Mouse (Mus musculus) embryonic facial prominence, embryonic 14.5 days (tissue): ENCODE measurements around the gene Il17c. TPM values are rescaled to one million over a fixed set of nuclear protein-coding genes. Genes with fewer than 3 reads are reported as not detected.
A peak's percentile ranks its signal among the peaks of the same experiment; 100 is the strongest.

Experiments
- ATAC-seq: fragments of 200-750 bp; cut with Nextera tagmentation; 2 replicates; pipeline ENCODE4 v1.8.0; 2017; ENCODE audit warnings: low read depth, moderate number of reproducible peaks, moderate TSS enrichment
- DNase-seq: peaks from one replicate; pipeline ENCODE4 v3.0.0-alpha.2; 2015; ENCODE audit warnings: low spot score
- H3K27ac ChIP-seq: fragments of 300-500 bp; sonication (generic); replicated peaks from 2 replicates; pipeline ENCODE4 v1.5.1; 2014; ENCODE audit warnings: low read depth, mild to moderate bottlenecking, low read length, moderate library complexity
- H3K27me3 ChIP-seq: fragments of 300-500 bp; sonication (generic); replicated peaks from 2 replicates; pipeline ENCODE4 v1.6.1; 2014; ENCODE audit warnings: low read length; ENCODE audit not compliant: control insufficient read depth, insufficient read depth
- H3K36me3 ChIP-seq: fragments of 300-500 bp; sonication (generic); 2 replicates; pipeline ENCODE4 v1.6.1; 2014; ENCODE audit warnings: low read length, mixed read lengths; ENCODE audit not compliant: control insufficient read depth, insufficient read depth
- H3K4me1 ChIP-seq: fragments of 300-500 bp; sonication (generic); 2 replicates; pipeline ENCODE4 v1.6.1; 2014; ENCODE audit warnings: antibody characterized with exemption, low read length; ENCODE audit not compliant: control insufficient read depth, insufficient read depth
- H3K4me2 ChIP-seq: fragments of 300-500 bp; sonication (generic); 2 replicates; pipeline ENCODE4 v1.6.1; 2014; ENCODE audit warnings: low read depth, mild to moderate bottlenecking, low read length, moderate library complexity, mixed read lengths
- H3K4me3 ChIP-seq: fragments of 300-500 bp; sonication (generic); 2 replicates; pipeline ENCODE4 v1.5.1; 2014; ENCODE audit warnings: low read depth, mild to moderate bottlenecking, low read length
- H3K9ac ChIP-seq: fragments of 300-500 bp; sonication (generic); 2 replicates; pipeline ENCODE4 v1.6.1; 2014; ENCODE audit warnings: low read depth, mild to moderate bottlenecking, low read length, moderate library complexity, mixed read lengths
- H3K9me3 ChIP-seq: fragments of 300-500 bp; sonication (generic); 2 replicates; pipeline ENCODE4 v1.6.1; 2016; ENCODE audit warnings: low read length; ENCODE audit not compliant: control insufficient read depth
- WGBS: fragments of 180-500 bp; shearing (Covaris S2); extraction: QIAGEN DNeasy Blood & Tissue Kit; methylation state at CpG from one replicate; pipeline ENCODE4 v1.1.7; 2014; 5-methylcytosine and 5-hydroxymethylcytosine counted together
- polyA plus RNA-seq: library from polyadenylated mRNA; unstranded; fragments of >200 nt; fragmentation: Nextera tagmentation; extraction: Ambion mirVana; gene quantifications from 2 replicates; pipeline ENCODE4 v1.2.1, GENCODE M21; 2014

Gene Il17c
- polyA plus RNA-seq, 1 experiment from 2014 or later = not detected

DNA sequence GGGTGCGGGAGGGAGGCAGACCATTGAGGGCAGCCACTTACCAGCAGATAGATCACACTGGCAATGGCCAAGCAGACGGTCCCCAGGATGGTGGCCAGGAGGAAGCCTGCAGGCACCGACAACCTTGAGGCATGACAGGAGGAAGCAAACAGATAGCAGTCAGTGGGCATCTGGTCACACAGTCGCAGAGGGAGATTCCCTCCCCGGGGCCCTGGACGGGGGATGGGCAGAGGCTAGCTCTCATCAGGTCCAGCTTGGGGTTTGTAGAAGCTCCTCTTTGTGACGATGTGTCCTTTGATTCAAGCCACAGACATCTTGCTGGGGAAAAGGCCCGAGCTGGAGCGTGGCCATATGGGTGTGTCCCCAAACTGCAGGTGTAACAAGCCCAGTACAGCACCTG lies 4.3 kb downstream of the Il17c start:
- H3K27ac ChIP-seq = no peak overlapping the region
- WGBS = 83% methylated on average over 9 of the region's 9 CpGs
- no peaks in the 10 kb centered on the region for H3K9me3 ChIP-seq
- no peaks in the 10 kb centered on the region for H3K27me3 ChIP-seq
- H3K9ac ChIP-seq = no peak overlapping the region
- no peak overlapping the region for H3K4me3 ChIP-seq
- no peak overlapping the region for H3K4me2 ChIP-seq
- H3K4me1 ChIP-seq = no peaks in the 10 kb centered on the region
- no peak for DNase-seq
- H3K36me3 ChIP-seq = 0 out of 2 replicates have a peak, but pooled peaks cover 5% of the 10 kb centered on the region
- ATAC-seq = no peak

- H3K27me3 ChIP-seq = no peaks in the 10 kb centered on the region
- H3K36me3 ChIP-seq = 0 out of 2 replicates have a peak, but pooled peaks cover 5% of the 10 kb centered on the region
- ATAC-seq (no peak), DNase-seq (no peak)
- 86% methylated on average over 7 of the region's 7 CpGs for WGBS
- H3K27ac ChIP-seq = no peak overlapping the region
- no peak overlapping the region for H3K9ac ChIP-seq
- H3K9me3 ChIP-seq = no peaks in the 10 kb centered on the region
- no peak overlapping the region for H3K4me3 ChIP-seq
- no peak overlapping the region for H3K4me2 ChIP-seq
- peaks cover 7% of the 10 kb centered on the region for H3K4me1 ChIP-seq
Observed at GRCm38 (mm10) chr8:122427607-122428006, 5.8 kb downstream of the Il17c start.

DNA sequence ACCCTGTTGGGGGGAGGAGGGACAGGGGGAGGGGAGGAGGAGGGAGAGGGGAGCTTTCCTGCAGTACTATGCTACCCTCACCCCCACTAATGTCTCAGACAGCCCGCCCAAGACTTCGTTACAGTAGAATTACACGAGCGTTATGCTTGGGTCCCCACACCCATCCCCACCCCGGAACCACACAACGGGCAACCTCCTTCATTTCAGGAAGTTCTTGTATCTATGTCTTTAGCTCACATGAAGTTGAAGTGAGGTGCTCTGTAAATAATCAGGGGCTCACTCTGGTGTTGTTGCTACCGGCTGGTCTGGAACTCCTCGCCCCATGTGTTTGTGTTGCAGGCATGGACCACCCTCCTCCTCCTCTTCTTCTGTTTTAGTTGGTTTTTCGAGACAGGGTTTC lies 6.3 kb downstream of the Il17c start:
- Histone ChIP-seq H3K27ac (no peak overlapping the region), H3K27me3 (no peaks in the 10 kb centered on the region), H3K4me1 (peaks cover 7% of the 10 kb centered on the region), H3K9me3 (no peaks in the 10 kb centered on the region), H3K36me3 (0 out of 2 replicates have a peak, but pooled peaks cover 5% of the 10 kb centered on the region), H3K4me3 (no peak overlapping the region), H3K9ac (no peak overlapping the region), H3K4me2 (no peak overlapping the region)
- ATAC-seq (no peak), DNase-seq (no peak)
- 89% methylated on average over 9 of the region's 9 CpGs for WGBS

DNA sequence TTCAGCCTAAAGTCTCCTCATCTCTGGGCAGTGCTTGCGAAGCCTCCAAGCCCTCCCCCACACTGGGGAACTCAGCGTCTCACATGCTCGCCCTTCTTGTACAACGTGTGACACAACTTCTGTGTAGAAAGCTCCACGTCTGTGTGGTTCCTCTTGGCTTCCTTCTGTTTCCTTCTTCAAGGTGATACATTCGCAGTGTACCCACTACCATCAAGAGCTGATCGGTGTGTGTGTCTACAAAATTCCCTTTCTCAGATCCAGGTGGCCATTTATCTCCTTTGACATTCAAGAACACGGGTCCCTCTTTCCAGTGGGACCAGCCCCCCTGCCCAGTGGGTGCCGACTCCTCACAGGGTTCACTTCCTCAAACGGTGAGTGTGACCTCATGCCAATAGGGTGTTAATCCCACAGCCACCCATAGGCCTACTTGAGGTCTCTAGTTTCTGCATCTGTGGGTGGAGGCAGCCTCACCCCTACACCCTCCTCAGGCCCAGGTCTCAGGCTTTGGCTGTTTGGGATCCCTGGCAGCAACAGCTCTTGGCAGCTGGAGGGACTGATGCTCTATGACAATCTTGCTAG lies 8.3 kb downstream of the Il17c start:
- H3K27me3 ChIP-seq = no peaks in the 10 kb centered on the region
- no peaks in the 10 kb centered on the region for H3K9me3 ChIP-seq
- no peak overlapping the region for H3K4me2 ChIP-seq
- no peak overlapping the region for H3K4me3 ChIP-seq
- peaks cover 17% of the 10 kb centered on the region for H3K36me3 ChIP-seq
- no peak overlapping the region for H3K9ac ChIP-seq
- H3K27ac ChIP-seq = no peak overlapping the region
- WGBS = 84% methylated on average over 10 of the region's 10 CpGs
- H3K4me1 ChIP-seq = peaks cover 7% of the 10 kb centered on the region
- DNase-seq = no peak
- ATAC-seq = no peak

- WGBS = 83% methylated on average over 3 of the region's 3 CpGs
- H3K4me3 ChIP-seq = no peak overlapping the region
- H3K36me3 ChIP-seq = peaks cover 18% of the 10 kb centered on the region
- peaks cover 7% of the 10 kb centered on the region for H3K4me1 ChIP-seq
- no peaks in the 10 kb centered on the region for H3K27me3 ChIP-seq
- ATAC-seq (no peak), DNase-seq (no peak)
- no peak overlapping the region for H3K9ac ChIP-seq
- H3K27ac ChIP-seq = no peak overlapping the region
- no peak overlapping the region for H3K4me2 ChIP-seq
- H3K9me3 ChIP-seq = no peaks in the 10 kb centered on the region
Observed at GRCm38 (mm10) chr8:122430646-122431045, 8.8 kb downstream of the Il17c start.

DNA sequence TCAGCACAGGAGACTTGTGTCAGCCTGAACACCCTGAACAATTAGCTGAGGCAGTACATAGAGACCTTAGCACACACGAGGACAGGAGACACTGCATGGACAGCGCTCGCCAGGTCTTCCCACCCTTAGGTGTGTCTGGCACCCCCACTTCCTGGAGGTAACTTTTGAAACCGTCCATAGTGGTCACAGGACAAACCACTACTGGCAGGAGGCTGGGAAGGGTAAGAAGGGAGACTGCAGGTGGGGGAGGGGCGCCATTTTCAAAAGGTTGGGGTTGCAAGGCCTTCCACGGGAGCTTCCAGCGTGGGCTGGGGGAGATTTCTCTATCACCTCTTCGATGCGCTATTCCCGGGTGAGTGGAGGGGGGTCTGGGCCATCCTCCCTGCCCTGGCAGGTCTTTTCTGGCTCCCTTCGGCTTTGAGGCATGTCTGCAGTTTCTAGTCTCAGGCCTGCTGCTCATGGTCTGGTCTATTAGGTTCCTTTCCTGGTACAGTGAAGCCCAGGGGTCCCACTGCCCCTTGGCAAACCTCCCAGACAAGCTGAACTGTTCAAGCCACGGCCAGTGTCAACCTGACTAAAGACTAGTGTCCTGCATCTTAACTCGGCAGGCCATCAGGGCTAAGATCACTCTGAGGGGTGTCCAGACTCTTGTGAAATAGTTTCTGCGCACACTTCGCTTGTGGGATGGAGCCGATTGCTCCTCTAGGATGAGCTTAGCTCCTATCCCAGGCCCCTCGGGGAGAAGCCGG lies 10.0 kb downstream of the Il17c start:
- 50% methylated on average over 14 of the region's 18 CpGs for WGBS
- Histone ChIP-seq H3K9me3 (no peaks in the 10 kb centered on the region), H3K4me2 (peak overlapping the region; percentile 77), H3K27ac (peak overlapping the region; percentile 53; the same call in 1 of the 2 replicates), H3K27me3 (no peaks in the 10 kb centered on the region), H3K4me3 (peak overlapping the region; percentile 51), H3K9ac (peak overlapping the region; percentile 75), H3K4me1 (peaks cover 7% of the 10 kb centered on the region), H3K36me3 (peaks cover 29% of the 10 kb centered on the region)
- ATAC-seq (no peak; the same call in 1 of the 2 replicates), DNase-seq (no peak)

DNA sequence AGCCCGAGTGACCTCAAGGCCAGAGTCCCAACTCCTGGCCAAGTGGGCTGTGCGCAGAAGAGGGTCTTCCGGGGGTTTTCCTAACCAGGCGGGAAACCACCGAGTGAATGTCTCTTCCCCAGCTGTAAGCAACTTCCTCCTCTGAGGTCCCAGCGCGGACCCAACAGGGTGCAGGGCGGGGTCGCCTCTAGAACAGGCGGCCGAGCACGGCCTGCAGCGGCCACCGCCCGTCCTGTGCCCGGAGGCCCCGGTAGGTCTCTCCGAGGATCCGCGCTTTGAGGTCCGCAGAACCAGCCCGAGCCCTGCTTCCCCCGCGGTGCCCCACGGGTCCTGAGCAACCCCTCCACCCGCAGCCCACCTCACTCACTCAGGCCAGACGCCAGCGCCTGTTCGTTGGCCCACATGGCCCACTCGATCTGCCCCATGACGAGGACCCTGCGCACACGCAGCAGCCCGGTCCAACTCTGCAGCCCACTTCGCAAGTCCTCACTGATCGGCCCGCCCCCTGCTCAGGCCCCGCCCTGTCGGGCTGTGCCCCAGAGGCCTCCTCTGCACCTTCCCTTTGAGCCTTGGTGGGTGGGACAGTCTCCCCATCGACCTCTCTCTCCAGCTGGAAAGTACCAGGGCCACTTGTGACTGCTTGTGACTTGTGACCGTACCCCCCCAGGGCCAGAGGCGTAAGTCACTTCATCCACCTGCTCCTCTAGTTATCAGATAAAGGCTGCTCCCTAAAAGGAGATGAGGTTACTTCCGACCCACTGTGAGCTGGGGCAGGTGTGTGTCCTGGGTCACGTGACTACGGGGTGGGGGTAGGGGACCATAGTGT lies 10.8 kb downstream of the Il17c start, which contains the start of gene Cyba:
Gene Cyba, minus strand, starts transcription at position 488 of the 826 bp plus-strand sequence.
- Histone ChIP-seq H3K36me3 (peaks cover 34% of the 10 kb centered on the region), H3K9ac (peak within 1 kb of the TSS; percentile 75), H3K4me3 (peak within 1 kb of the TSS; percentile 51), H3K4me1 (peaks cover 7% of the 10 kb centered on the region), H3K4me2 (peak within 1 kb of the TSS; percentile 77), H3K27me3 (no peaks in the 10 kb centered on the region), H3K9me3 (no peaks in the 10 kb centered on the region), H3K27ac (peak within 1 kb of the TSS; percentile 53; the same call in 1 of the 2 replicates)
- peak; percentile 74 for DNase-seq
- peak; percentile 86 for ATAC-seq
- WGBS = 7% methylated on average over 30 of the region's 45 CpGs

GRCm38 (mm10) chr8:122433269-122433905 lies 11.6 kb downstream of the Il17c start:
- Histone ChIP-seq H3K27ac (no peak overlapping the region), H3K4me2 (peak overlapping the region; percentile 77; the same call in 1 of the 2 replicates), H3K36me3 (peaks cover 40% of the 10 kb centered on the region), H3K9ac (peak overlapping the region; percentile 75; the same call in 1 of the 2 replicates), H3K9me3 (no peaks in the 10 kb centered on the region), H3K27me3 (no peaks in the 10 kb centered on the region), H3K4me3 (no peak overlapping the region), H3K4me1 (peaks cover 7% of the 10 kb centered on the region)
- peak; percentile 51 for ATAC-seq
- 65% methylated on average over 11 of the region's 11 CpGs for WGBS
- no peak for DNase-seq
